Mouse (Mus musculus) testis, adult 2 months (tissue): ENCODE results near the gene Csnk2a1.

ENCODE experiments used
- CTCF ChIP-seq: fragments of 200-500 bp; IDR thresholded peaks from 2 replicates; pipeline ENCODE4 v1.5.1; 2012; ENCODE audit warnings: low read depth, mild to moderate bottlenecking, inconsistent platforms, low read length, moderate library complexity; ENCODE audit not compliant: control insufficient read depth, insufficient read depth, insufficient replicate concordance
- POLR2A ChIP-seq: fragments of 200-500 bp; IDR thresholded peaks from 2 replicates; pipeline ENCODE4 v1.6.1; 2012; ENCODE audit warnings: low read depth, mild to moderate bottlenecking, inconsistent platforms, low read length, moderate library complexity; ENCODE audit not compliant: control insufficient read depth

DNA sequence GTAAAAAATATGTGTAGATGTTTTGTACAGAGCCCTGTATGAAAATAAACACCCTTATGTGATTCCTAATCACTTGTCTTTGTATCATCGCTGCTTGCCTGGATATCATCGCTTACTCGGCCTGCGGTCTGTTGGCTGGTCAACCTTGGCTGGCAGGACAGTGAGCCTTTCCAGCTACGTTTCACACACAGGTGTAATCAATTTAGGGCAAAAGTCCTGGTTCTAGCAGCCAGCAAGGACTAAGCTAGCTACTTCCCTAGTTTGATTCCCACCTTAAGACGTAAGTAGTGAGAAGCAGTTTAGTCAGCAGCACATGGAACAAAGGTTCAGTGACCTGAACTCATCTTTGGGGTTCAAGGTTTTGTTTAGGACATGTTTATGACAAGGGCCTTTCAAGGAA, 87.3 kb downstream of the Csnk2a1 start:
- TF ChIP-seq CTCF, result no peak
- no peak for TF ChIP-seq POLR2A
